Mouse (Mus musculus): ENCODE measurements around the gene Pak2. TPM values are rescaled to one million over a fixed set of nuclear protein-coding genes. Genes with fewer than 3 reads are reported as not detected.

The Pak2 gene
- total RNA-seq, 1 experiment, result 26.9 TPM

- TF ChIP-seq ZNF384 (IDR thresholded peaks at IDR 0.05; ENCODE audit: low read depth, low read length), result no peak
- TF ChIP-seq HCFC1 (IDR thresholded peaks at IDR 0.05; ENCODE audit: borderline replicate concordance, insufficient read depth, low read length), result no peak
- TF ChIP-seq CHD2 (IDR thresholded peaks at IDR 0.05; ENCODE audit: low read depth, low read length), result no peak
- no peak for TF ChIP-seq ZC3H11A (IDR thresholded peaks at IDR 0.05; ENCODE audit: borderline replicate concordance, low read depth, low read length)
- TF ChIP-seq MAFK (IDR thresholded peaks at IDR 0.05; ENCODE audit: insufficient read depth, low read depth, low read length), result no peak
- DNase-seq (ENCODE audit: low read depth, low spot score), result no peak
- in situ Hi-C loops (cut with MboI; ENCODE audit: low sequenced_read_pairs in 2 of 2, unreplicated experiment in 2 of 2), result no loop called here
Observed at GRCm38 (mm10) chr16:32042367-32042766, 36.8 kb downstream of the Pak2 start.

GRCm38 (mm10) chr16:32019678-32020077 is 59.5 kb downstream of the Pak2 start:
- Histone ChIP-seq H3K9ac (ENCODE audit: insufficient read depth, low read depth, low read length, poor library complexity, severe bottlenecking) (no peak overlapping the region), H3K4me3 (ENCODE audit: insufficient read depth in 1 of 2, low read depth in 1 of 2, low read length in 2 of 2, poor library complexity in 1 of 2, severe bottlenecking in 1 of 2) (no peak overlapping the region), H3K36me3 (ENCODE audit: control insufficient read depth, insufficient read depth, low read length, poor library complexity, severe bottlenecking) (peaks cover 27% of the 10 kb centered on the region), H3K4me1 (ENCODE audit: control insufficient read depth in 2 of 2, insufficient read depth in 2 of 2, low read length in 2 of 2, poor library complexity in 1 of 2) (no peaks in the 10 kb centered on the region), H3K27ac (ENCODE audit: insufficient read depth, low read depth, low read length, poor library complexity, severe bottlenecking) (no peak overlapping the region), H3K9me3 (ENCODE audit: control insufficient read depth, insufficient read depth, low read depth, low read length) (no peaks in the 10 kb centered on the region)
- in situ Hi-C loops (cut with MboI; ENCODE audit: low sequenced_read_pairs in 2 of 2, unreplicated experiment in 2 of 2), result no loop called here
- no peak for DNase-seq (ENCODE audit: low read depth, low spot score)
- no peak for TF ChIP-seq ZC3H11A (IDR thresholded peaks at IDR 0.05; ENCODE audit: borderline replicate concordance, low read depth, low read length)

More at GRCm38 (mm10) chr16:32042367-32042766, 36.8 kb downstream of the Pak2 start:
- Histone ChIP-seq H3K27ac (ENCODE audit: insufficient read depth, low read depth, low read length, poor library complexity, severe bottlenecking) (no peak overlapping the region), H3K4me3 (ENCODE audit: insufficient read depth in 1 of 2, low read depth in 1 of 2, low read length in 2 of 2, poor library complexity in 1 of 2, severe bottlenecking in 1 of 2) (no peak overlapping the region), H3K9ac (ENCODE audit: insufficient read depth, low read depth, low read length, poor library complexity, severe bottlenecking) (no peak overlapping the region), H3K4me1 (ENCODE audit: control insufficient read depth in 2 of 2, insufficient read depth in 2 of 2, low read length in 2 of 2, poor library complexity in 1 of 2) (no peaks in the 10 kb centered on the region), H3K9me3 (ENCODE audit: control insufficient read depth, insufficient read depth, low read depth, low read length) (no peaks in the 10 kb centered on the region), H3K36me3 (ENCODE audit: control insufficient read depth, insufficient read depth, low read length, poor library complexity, severe bottlenecking) (peaks cover 7% of the 10 kb centered on the region)

GRCm38 (mm10) chr16:32010330-32010729 is 68.8 kb downstream of the Pak2 start:
- Histone ChIP-seq H3K9me3 (ENCODE audit: control insufficient read depth, insufficient read depth, low read depth, low read length) (no peaks in the 10 kb centered on the region), H3K27ac (ENCODE audit: insufficient read depth, low read depth, low read length, poor library complexity, severe bottlenecking) (no peak overlapping the region), H3K4me3 (ENCODE audit: insufficient read depth in 1 of 2, low read depth in 1 of 2, low read length in 2 of 2, poor library complexity in 1 of 2, severe bottlenecking in 1 of 2) (no peak overlapping the region), H3K4me1 (ENCODE audit: control insufficient read depth in 2 of 2, insufficient read depth in 2 of 2, low read length in 2 of 2, poor library complexity in 1 of 2) (no peaks in the 10 kb centered on the region), H3K36me3 (ENCODE audit: control insufficient read depth, insufficient read depth, low read length, poor library complexity, severe bottlenecking) (no peaks in the 10 kb centered on the region), H3K9ac (ENCODE audit: insufficient read depth, low read depth, low read length, poor library complexity, severe bottlenecking) (no peak overlapping the region)
- TF ChIP-seq ZNF384 (IDR thresholded peaks at IDR 0.05; ENCODE audit: low read depth, low read length) (no peak), CHD2 (IDR thresholded peaks at IDR 0.05; ENCODE audit: low read depth, low read length) (no peak), HCFC1 (IDR thresholded peaks at IDR 0.05; ENCODE audit: borderline replicate concordance, insufficient read depth, low read length) (no peak), MAFK (IDR thresholded peaks at IDR 0.05; ENCODE audit: insufficient read depth, low read depth, low read length) (no peak), ZC3H11A (IDR thresholded peaks at IDR 0.05; ENCODE audit: borderline replicate concordance, low read depth, low read length) (no peak)
- DNase-seq (ENCODE audit: low read depth, low spot score), result no peak
- in situ Hi-C loops (cut with MboI; ENCODE audit: low sequenced_read_pairs in 2 of 2, unreplicated experiment in 2 of 2), result no loop called here

- Histone ChIP-seq H3K9ac (ENCODE audit: insufficient read depth, low read depth, low read length, poor library complexity, severe bottlenecking) (no peak overlapping the region), H3K4me3 (ENCODE audit: insufficient read depth in 1 of 2, low read depth in 1 of 2, low read length in 2 of 2, poor library complexity in 1 of 2, severe bottlenecking in 1 of 2) (no peak overlapping the region), H3K27ac (ENCODE audit: insufficient read depth, low read depth, low read length, poor library complexity, severe bottlenecking) (no peak overlapping the region), H3K4me1 (ENCODE audit: control insufficient read depth in 2 of 2, insufficient read depth in 2 of 2, low read length in 2 of 2, poor library complexity in 1 of 2) (no peaks in the 10 kb centered on the region), H3K36me3 (ENCODE audit: control insufficient read depth, insufficient read depth, low read length, poor library complexity, severe bottlenecking) (no peaks in the 10 kb centered on the region), H3K9me3 (ENCODE audit: control insufficient read depth, insufficient read depth, low read depth, low read length) (no peaks in the 10 kb centered on the region)
- in situ Hi-C loops (cut with MboI; ENCODE audit: low sequenced_read_pairs in 2 of 2, unreplicated experiment in 2 of 2), result no loop called here
- TF ChIP-seq HCFC1 (IDR thresholded peaks at IDR 0.05; ENCODE audit: borderline replicate concordance, insufficient read depth, low read length) (no peak), CHD2 (IDR thresholded peaks at IDR 0.05; ENCODE audit: low read depth, low read length) (no peak), ZC3H11A (IDR thresholded peaks at IDR 0.05; ENCODE audit: borderline replicate concordance, low read depth, low read length) (no peak)
- DNase-seq (ENCODE audit: low read depth, low spot score), result no peak
Observed at GRCm38 (mm10) chr16:32009913-32010312, 69.2 kb downstream of the Pak2 start.

- no peak for DNase-seq (ENCODE audit: low read depth, low spot score)
- Histone ChIP-seq H3K27ac (ENCODE audit: insufficient read depth, low read depth, low read length, poor library complexity, severe bottlenecking) (no peak overlapping the region; the same call in 1 of the 2 replicates), H3K9me3 (ENCODE audit: control insufficient read depth, insufficient read depth, low read depth, low read length) (no peaks in the 10 kb centered on the region), H3K4me3 (ENCODE audit: insufficient read depth in 1 of 2, low read depth in 1 of 2, low read length in 2 of 2, poor library complexity in 1 of 2, severe bottlenecking in 1 of 2) (no peak overlapping the region), H3K9ac (ENCODE audit: insufficient read depth, low read depth, low read length, poor library complexity, severe bottlenecking) (no peak overlapping the region), H3K36me3 (ENCODE audit: control insufficient read depth, insufficient read depth, low read length, poor library complexity, severe bottlenecking) (no peaks in the 10 kb centered on the region), H3K4me1 (ENCODE audit: control insufficient read depth in 2 of 2, insufficient read depth in 2 of 2, low read length in 2 of 2, poor library complexity in 1 of 2) (no peaks in the 10 kb centered on the region)
- in situ Hi-C loops (cut with MboI; ENCODE audit: low sequenced_read_pairs in 2 of 2, unreplicated experiment in 2 of 2), result no loop called here
- TF ChIP-seq ZNF384 (IDR thresholded peaks at IDR 0.05; ENCODE audit: low read depth, low read length) (no peak), HCFC1 (IDR thresholded peaks at IDR 0.05; ENCODE audit: borderline replicate concordance, insufficient read depth, low read length) (no peak), ZC3H11A (IDR thresholded peaks at IDR 0.05; ENCODE audit: borderline replicate concordance, low read depth, low read length) (no peak)
Observed at GRCm38 (mm10) chr16:32008529-32009293, 70.4 kb downstream of the Pak2 start.

All from ES-E14 (cell line).